Mouse (Mus musculus): Measurements from ENCODE around the gene Lmbrd1. TPM values are rescaled to one million over a fixed set of nuclear protein-coding genes. Genes with fewer than 3 reads are reported as not detected.
"Not testable (repeated sequence)": the region's sequence is repeated elsewhere in the genome, so short reads cannot be mapped to it uniquely, and the experiment has no call there.

The Lmbrd1 gene
- total RNA-seq, 2 experiments from 2014 or later: 99.1 to 103 TPM

GRCm38 (mm10) chr1:24729784-24730183 is 51.4 kb downstream of the Lmbrd1 start:
- DNase-seq: no peak

GRCm38 (mm10) chr1:24732286-24732685 is 53.9 kb downstream of the Lmbrd1 start:
- no peak for DNase-seq

GRCm38 (mm10) chr1:24734866-24735265 is 56.4 kb downstream of the Lmbrd1 start:
- DNase-seq: no peak

GRCm38 (mm10) chr1:24740903-24741302 is 62.5 kb downstream of the Lmbrd1 start:
- DNase-seq: no peak

GRCm38 (mm10) chr1:24741552-24741951 is 63.1 kb downstream of the Lmbrd1 start:
- no peak for DNase-seq

GRCm38 (mm10) chr1:24743191-24743924 is 64.9 kb downstream of the Lmbrd1 start:
- DNase-seq: no peak

GRCm38 (mm10) chr1:24752715-24753114 is 74.3 kb downstream of the Lmbrd1 start:
- no peak for DNase-seq

- peak in 1 of 2 experiments; percentile 9 for DNase-seq
These were observed 80.1 kb downstream of the Lmbrd1 start for GRCm38 (mm10) chr1:24758516-24758915.

GRCm38 (mm10) chr1:24766466-24766865 is 88.0 kb downstream of the Lmbrd1 start:
- no peak for DNase-seq

- not testable (repeated sequence) for DNase-seq
These were observed 88.8 kb downstream of the Lmbrd1 start for GRCm38 (mm10) chr1:24767197-24767596.

- no peak for DNase-seq
These were observed 95.2 kb downstream of the Lmbrd1 start for GRCm38 (mm10) chr1:24773642-24774041.

- no peak for DNase-seq
These were observed 98.1 kb downstream of the Lmbrd1 start for GRCm38 (mm10) chr1:24776576-24776975.

- no peak for DNase-seq
These were observed 114.7 kb downstream of the Lmbrd1 start for GRCm38 (mm10) chr1:24793168-24793567.

GRCm38 (mm10) chr1:24807971-24808370 is 129.5 kb downstream of the Lmbrd1 start:
- not testable (repeated sequence) for DNase-seq

Other genes starting within 250 kb of the Lmbrd1 start
- 10 to 100 TPM; 21.9 to 23.4 TPM for gene Col19a1, start 91.2 kb upstream of the Lmbrd1 start, total RNA-seq (2021)